Mouse (Mus musculus) hindlimb bud, embryonic 11.5 days (tissue): ENCODE data around the gene Ubac2.

ENCODE experiments used
- DNase-seq: peaks from one replicate; pipeline ENCODE4 v3.0.0-alpha.2; 2012; ENCODE audit warnings: low read depth, low spot score; ENCODE audit errors: extremely low spot score

Ubac2 gene

DNA sequence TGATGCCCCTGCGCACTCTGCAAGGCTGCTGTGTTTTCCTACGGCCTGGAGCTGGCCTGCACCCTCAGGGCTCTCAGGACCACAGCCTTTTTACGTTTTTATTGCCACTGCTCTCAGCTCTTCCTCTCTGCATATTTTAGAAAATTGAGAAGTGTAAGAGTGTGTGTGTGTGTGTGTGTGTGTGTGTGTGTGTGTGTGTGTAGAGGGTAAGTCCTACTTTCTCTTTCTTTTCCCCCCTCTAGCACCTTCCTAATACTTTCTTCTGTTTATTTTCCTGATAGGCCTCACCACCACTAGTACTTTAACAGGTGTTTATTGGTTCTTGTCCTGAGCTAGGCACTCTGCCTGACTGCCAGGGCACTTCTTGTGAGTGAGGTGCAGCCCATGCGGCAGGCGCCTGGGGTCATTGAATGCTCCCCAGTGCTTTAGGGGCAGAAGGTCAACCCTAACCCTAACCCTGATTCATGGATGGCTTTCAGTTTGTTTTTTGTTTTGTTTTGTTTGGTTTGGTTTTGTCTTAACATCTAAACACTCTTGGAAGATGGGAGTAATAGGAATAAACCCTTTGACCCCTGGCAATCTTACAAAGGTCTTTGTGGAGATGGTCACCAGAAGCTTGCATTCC, 16.2 kb downstream of the Ubac2 start:
- no peak for DNase-seq

DNA sequence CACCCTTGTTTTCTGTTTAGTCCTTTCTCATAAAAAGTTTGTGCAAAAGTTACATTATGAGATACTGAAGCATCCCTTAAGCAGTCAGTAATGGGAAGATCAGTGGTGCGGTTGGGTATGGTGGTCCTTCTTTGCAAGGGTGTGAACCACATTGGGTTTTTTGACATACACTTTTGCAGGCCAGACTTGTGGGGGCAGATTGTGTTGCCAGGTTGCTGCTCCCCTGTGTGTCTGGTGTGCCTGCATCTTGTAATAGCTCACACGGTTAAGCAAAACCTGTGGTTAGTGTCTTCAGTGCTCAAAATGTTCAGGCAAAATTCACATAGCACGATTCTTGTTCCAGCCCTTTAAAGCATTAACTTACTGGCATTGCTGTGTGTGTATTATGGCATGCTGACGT, 16.9 kb downstream of the Ubac2 start:
- DNase-seq, result no peak

DNA sequence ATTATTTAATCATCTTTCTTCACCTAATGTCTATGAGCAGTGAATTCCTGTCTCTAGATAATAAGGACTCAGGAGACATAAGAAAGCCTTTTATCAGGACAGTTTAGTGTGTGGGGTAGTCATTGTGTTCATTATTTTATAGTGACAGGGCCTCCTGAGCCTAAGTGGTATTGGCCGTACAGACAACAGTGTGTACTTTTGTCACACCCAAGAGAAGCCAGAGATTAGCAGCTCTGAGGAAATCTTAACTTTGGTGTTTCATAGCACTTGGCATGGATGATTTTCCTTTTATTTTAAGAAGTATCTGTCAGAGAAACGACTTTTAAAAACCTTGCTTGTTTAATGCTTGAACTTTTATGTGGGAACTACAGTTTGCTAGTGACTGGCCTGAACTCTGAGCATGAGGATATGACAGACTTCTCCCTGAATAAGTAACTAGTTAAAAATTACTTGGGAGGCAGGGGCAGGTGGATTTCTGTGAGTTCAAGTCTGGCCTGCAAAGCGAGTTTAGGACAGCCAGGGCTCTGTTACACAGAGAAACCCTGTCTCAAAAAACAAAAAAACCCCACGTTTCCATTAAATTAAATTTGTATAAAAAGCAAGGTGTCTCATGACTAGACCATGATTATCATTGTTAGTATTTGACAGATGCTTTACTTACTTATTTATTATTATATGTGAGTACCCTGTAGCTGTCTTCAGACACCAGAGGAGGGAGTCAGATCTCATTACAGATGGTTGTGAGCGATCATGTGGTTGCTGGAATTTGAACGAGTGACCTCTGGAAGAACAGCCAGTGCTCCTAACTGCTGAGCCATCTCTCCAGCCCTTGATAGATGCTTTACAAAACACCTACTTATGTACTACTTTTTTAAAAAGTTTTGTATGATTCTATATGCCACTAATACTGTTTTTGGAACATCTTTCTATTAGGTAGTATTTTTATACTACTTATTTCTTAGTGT, 18.0 kb downstream of the Ubac2 start:
- DNase-seq, result no peak

DNA sequence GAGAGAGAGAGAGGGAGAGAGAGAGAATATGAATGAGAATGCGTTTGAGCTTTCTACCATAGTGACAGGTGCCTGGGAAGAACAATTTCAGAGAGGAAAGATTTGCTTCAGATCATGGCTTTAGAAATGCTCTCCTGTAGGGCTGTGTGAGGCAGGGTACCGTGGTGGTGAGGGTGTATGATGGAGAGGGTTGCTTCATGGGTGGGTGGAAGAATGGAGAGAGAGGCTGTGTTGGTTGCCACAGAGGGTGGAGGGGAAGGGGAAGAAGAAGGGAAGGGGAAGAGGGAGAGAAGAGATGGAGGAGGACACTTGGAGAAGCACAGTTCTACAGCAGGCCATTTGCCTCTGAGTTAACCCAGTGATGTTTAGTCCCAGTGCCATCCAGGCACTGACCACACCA, 19.4 kb downstream of the Ubac2 start:
- DNase-seq, result no peak

DNA sequence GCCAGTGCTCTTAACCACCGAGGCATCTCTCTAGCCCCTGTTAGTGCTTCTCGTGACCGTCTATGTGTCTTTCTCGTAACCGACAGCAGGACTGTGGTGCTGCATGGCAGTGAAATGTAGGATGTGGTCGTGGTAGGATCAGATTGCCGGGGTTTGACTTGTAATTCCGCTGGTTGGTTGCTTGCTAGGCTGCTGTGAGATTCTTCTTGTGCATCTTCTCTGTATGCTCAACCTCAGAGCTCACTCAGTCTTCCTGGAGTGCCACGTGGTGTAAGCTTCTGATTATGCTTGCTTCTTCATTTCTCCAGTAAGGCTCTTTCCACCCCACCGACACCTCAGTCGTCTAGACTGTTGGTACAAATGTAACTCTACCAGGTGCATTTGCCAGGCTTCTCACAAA, 20.1 kb downstream of the Ubac2 start:
- DNase-seq, result no peak

DNA sequence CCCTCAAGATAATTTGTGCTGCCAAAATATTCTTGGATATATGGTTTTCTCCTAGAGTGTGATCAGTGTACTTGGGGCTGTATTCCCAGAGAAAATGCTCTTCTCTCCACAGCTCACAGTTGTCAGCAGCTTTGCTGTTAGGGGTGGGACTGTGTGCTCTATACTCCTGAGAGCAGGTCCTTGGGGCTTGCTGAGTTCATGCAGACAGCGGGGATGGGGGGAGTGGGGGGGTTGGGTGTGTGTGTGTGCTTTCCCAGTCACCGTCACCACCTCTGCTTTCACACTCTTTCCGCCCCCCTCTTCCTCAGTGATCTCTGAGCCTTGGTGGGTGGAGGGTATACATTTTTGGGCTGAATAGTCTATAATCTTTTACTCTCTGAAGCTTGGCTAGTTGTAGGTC, 20.7 kb downstream of the Ubac2 start:
- no peak for DNase-seq

DNA sequence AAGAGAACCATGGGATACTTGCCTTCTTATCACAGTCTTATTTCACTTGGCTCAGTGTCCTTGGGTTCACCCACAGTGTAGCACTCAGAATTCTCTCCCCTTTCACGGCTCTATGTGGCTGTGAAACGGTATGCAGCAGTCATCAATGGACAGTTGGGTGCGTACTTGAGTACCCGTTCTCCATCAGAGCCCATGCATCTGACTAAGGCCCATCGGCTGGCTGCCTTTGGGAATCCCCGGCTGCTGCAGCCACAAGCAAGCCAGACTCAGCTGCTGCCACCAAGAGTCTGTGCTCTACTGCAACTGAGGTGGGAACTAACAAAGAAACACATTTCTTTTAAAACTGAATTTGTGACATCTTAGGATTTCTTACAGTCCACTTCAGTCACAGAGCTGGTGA, 23.1 kb downstream of the Ubac2 start:
- DNase-seq, result no peak

DNA sequence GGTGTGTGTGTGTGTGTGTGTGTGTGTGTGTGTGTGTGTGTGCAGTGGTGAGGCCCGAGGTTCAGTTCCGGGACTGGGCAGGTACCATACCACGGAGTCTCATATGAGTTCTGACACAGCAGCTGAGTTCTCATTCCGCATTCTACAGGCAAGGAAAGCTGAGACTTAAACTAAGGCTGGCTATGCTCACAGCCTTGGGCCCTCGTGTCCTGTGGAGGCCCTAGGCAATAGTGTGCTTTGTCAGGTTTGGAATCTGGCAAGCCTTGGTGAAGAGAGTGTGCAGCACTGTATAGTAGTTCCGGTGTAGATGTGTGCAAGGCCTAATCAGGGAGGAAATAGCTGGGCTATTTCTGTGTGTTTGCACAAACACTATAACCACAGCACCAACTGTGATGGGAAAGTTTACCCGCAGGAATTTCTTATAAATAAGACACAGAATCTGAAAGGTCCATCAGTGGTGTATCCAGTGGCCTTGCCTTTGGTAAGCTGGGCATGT, 25.0 kb downstream of the Ubac2 start:
- DNase-seq, result no peak

DNA sequence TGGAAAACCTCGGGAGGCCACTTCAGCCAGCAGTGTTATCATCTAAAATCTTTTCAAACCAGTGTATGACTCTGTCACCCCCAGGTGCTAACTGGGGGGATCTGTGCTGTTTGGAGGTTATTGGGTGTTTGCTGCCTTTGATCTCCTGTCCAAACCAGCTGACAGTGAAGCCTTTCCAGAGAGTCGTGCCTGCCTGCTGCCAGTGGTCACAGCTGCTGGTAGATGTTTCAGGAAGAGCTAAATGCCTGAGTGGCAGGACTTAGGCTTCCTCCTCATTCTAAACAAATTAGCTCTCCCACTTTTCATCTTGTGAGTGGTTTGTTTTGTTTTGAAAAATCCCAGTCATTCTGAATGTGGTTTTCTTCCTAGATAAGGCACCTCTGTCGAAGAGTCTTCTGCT, 26.3 kb downstream of the Ubac2 start:
- no peak for DNase-seq

DNA sequence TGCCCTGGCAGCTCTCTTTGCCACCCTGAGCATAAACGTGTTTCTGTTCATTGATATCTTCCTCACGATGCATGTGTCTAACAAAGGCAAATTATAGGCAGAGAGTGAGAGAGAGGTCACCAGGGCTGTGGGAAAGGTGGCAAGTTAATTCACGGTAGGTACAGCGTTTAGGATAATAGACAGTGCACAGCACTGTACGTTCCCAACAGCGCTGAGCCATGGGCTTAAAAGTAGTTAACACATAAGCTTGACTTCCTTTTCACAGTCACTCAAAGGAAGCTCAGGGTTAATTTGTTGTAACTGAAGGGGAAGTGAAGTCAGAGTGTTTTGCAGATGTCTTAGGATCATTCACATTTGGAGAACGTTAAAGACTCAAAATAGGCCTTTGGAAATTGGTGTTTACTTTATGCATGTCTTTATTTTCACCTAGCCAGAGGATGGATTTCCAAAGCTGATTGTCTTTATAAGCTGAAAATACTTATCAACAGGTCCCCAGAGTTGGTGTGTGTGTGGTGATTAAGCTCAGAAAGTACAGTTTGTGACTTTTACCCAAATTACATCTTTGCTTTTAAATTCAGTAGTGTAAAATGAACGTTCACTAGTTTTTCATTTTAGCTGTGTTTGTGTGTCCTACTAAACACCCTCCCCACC, 28.0 kb downstream of the Ubac2 start:
- no peak for DNase-seq

DNA sequence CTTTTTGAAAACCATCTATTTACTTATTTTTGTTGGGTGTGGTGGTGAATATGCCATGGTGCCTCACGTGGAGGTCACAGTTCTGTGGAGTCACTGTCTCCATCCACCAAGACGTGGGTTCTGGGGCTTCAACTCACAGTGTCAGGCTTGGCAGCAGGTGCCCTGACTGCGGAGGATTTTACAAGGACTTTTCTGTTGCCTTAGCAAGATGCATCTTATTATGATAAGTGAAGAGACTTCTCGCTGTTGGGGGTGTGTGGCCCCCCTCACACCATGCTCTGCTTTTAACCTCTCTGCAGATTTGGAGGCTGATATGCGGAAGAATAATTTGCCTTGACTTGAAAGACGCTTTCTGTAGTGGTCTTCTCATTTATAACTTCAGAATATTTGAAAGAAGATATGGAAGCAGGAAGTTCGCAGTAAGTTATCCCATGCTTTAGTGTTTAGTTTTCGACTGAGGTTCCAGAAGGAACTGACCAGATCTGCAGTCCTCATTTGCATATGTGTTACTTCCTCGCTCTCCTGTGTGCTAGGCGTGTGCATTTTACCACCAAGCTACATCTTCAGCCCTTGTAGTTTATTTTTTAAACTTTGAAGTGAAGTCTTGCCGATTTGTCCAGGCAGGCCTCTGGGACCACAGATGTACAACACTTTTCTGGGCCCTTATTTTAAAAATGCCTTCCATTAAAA, 28.7 kb downstream of the Ubac2 start:
- no peak for DNase-seq

DNA sequence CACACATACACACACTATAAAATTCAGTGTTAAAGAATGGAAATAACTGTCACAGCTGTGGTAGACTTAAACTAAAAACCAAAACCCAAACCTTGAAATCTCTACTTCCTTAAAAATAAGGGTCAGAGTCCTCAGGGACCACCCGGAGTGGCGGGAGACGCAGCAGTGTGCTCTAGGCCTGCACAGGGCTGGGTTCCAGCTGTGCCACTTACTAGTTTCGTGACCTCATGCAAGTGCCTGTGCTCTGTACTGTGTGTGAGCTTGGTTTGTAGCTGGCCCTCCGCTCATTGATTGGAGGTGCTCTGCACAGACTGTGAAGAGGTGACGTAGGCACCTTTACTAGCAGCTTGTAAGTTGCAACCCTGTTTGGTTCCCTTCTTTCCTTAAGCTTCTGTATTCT, 31.4 kb downstream of the Ubac2 start:
- no peak for DNase-seq

DNA sequence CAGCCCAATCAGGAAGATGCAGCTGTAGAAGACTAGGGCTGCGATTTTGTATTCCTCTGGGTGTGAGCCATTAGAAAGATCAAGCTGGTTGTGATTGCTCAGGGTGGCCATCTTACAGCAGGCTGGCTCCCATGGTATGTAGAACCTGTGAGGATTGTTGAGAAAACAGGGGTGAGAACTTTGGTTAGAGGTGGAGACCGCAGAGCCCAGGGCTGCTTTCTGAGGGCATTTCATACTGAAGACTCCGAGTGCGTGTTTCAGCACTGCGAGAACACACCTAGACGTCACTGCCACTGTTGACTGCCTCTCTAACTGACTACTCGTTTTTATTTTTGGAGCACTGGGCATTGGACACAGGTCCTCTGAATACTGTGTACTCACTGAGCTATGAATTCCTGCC, 34.1 kb downstream of the Ubac2 start:
- no peak for DNase-seq

DNA sequence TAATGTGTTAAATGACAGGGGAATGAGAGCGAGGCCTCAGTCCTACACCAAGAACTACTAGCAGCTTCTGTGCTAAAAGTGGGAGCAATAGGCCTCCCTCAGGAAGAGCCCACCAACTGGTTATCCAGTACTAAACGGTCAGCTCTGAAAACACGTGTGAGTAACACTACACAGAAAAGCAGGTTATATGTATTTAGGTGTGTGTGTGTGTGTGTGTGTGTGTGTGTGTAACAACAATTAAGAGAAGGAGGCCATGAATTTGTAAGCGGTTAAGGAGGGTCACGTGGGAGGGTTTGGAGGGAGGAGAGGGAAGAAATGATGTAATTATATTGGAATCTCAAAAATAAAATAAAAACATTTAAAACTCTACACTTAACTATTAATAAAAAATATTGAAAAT, 36.7 kb downstream of the Ubac2 start:
- no peak for DNase-seq

DNA sequence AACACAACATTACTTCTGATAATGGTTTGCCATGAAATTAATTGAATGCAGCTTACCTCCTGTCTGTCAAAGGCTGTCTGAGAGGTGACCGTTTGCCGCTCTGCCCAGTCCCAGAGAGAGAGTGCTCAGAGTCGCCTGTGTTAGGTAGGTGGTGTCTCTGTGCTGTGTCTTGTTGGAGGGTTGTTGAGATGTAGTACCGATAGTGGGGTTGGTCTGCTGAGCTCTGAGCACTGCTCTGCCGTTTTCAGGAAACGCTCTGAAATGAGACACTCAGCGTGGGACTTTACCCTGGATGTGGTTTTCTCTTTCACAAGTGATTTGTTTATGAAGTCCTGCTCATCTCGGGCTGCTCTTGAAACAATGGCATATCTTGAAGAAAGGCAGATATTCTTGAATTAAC, 37.2 kb downstream of the Ubac2 start, which contains the start of gene Gpr18:
Gene Gpr18 (minus strand): TSS at position 161 of the 400 bp plus-strand sequence.
- no peak for DNase-seq

DNA sequence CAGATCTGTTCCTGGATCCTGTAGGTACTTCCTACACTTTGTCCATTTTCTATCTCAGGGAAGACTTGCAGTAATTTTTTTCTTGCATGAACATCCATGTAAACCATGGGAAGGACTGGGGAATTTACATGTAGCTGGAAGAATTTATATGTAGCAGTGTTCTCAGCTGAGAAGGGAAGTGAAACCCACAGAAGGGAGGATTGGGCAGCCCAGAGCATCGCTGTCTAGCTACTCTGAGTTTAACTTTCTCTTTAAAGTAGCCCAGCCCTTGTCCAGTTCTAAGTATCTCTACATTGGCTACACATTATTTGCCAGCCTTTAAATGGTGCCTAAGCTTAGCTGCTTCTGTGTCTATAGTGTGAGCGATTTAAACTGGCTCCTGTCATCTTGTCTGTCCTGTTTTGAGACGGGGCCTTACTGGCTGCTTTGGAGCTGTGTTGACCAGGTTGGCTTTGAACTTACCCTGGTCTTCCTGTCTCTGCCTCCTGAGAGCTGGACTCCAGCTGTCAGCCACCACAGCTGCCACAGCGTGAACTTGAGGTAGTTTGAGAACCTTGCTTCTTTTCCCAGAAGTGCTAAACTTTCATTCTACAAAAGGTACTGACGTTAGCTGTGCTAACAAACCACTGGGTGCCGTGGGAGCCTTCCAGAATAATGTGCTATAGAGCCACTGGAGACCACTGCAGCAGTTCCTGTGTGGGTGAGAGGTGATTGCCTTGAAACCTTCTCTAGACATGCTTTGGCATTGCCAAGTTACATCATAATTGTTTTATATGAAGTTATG, 38.1 kb downstream of the Ubac2 start:
- no peak for DNase-seq

DNA sequence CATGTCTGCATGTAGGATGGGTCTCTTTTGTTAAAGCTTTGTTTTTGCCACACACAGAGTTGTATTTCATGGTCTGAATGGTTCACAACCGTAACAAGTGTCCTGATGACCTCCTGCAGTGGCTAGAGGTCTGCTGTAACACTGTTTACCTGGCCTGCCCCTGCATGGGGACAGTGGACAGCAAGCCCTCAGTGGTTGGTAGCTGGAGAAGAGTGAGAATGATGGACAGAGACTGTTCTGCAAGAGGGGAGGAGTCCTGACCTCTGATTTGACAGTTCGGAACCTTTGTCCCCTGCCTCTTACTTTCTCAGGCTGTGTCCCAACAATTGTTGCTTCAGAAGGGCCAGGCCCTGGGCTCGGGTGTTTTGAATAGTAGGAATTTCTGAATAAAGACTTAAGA, 39.8 kb downstream of the Ubac2 start:
- no peak for DNase-seq

DNA sequence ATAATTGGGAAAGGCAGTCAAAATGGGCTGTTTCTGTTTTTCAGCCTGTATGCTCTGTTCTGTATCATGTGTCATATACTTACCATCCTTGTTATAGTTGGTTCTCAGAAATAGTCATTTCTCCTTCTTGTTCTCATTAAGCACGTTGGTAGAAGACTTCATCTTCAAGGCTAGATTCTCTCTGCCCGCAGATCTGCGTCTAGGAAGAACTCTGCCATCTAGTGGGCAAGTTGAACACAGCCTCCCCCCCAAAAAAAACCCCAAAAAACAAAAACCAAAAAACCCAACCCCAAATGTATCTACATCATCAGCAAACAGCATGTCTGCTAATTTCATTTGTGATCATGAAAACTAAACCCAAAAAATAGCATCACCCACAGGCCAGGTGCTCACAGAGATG, 41.3 kb downstream of the Ubac2 start:
- no peak for DNase-seq

DNA sequence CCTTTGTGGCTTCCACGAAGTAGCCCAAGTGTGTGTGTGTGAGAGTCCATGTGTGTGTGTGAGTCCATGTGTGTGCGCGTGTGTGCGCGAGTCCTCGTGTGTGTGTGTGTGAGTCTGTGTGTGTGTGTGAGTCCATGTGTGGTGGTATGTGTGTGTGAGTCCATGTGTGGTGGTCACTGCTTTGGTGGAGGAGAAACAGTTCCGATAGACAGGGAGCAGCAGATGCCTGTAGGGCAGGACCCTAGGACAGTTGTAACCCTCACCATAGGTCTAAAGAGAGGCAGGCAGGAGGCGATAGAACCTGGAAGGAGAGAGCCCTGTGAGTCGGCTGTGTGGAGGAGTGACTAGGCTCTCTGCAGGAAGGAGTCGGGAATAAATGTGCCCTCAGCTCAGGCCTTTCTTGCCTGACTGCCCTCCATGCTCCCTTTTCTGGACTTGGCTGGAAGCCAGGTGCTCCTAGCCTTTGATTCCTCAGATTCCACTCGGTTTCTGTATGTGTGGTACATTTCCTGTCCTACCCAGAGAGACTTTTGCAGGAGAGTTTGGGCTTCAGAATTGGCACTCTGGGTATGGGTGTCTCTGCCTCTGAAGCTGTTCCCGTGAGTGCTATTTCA, 42.2 kb downstream of the Ubac2 start:
- no peak for DNase-seq

DNA sequence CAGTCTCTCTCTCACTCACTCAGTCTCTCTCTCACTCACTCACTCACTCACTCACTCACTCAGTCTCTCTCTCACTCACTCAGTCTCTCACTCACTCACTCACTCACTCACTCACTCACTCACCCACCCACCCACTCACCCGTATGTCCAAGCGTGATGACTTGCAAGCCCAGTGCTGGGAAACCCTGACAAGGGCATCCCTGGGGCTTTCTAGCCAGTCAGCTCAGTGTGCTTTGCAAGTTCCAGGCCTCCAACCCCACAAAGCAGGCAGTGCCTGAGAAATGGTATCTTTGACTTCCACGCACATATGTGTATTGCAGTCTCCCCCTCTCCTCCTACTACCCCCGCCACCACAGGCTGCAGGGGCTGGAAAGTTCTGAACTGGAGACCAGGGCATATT, 43.6 kb downstream of the Ubac2 start:
- DNase-seq, result no peak
